Comparison of ENCODE assay signal across 8 mouse cellular contexts in genomic region chrX:41910471-41910870, GRCm38 (mm10). TPM values are rescaled to one million over a fixed set of nuclear protein-coding genes. Genes with fewer than 3 reads are reported as not detected.
DNase-seq lines count a peak whose midpoint lies in the region; ATAC-seq and TF ChIP-seq lines count a peak whose summit lies in the region.

No protein-coding gene starts in this region.

- no peaks in the 10 kb centered on the region for H3K36me3 ChIP-seq in lung, embryonic 14.5 days (ENCODE audit: insufficient read depth)
- no peaks in the 10 kb centered on the region for H3K36me3 ChIP-seq in intestine, embryonic 15.5 days
- no peaks in the 10 kb centered on the region for H3K36me3 ChIP-seq in neural tube, embryonic 14.5 days (ENCODE audit: control insufficient read depth, insufficient read depth, low read length)

- no peak for TF ChIP-seq CTCF in lung, embryonic 14.5 days (IDR thresholded peaks at IDR 0.05; ENCODE audit: low read depth)
- TF ChIP-seq CTCF in cortical plate, adult 2 months (IDR thresholded peaks at IDR 0.05; ENCODE audit: extremely low read depth, insufficient read depth, low read length): no peak

- intact Hi-C loops in left cerebral cortex, postnatal 4 days (cut with DNase I): no loop called here

- no peak for TF ChIP-seq POLR2A in cortical plate, adult 2 months (IDR thresholded peaks at IDR 0.05; ENCODE audit: extremely low read depth, insufficient read depth, low read length)

- no peaks in the 10 kb centered on the region for H3K4me1 ChIP-seq in lung, embryonic 14.5 days (ENCODE audit: insufficient read depth)
- H3K4me1 ChIP-seq in cortical plate, adult 2 months (ENCODE audit: control insufficient read depth, insufficient read depth, low read length): no peaks in the 10 kb centered on the region; the same call in 1 of the 2 replicates
- H3K4me1 ChIP-seq in intestine, embryonic 15.5 days (replicated peaks): no peaks in the 10 kb centered on the region
- H3K4me1 ChIP-seq in neural tube, embryonic 14.5 days (ENCODE audit: control insufficient read depth, insufficient read depth, low read length): no peaks in the 10 kb centered on the region

- H3K9me3 ChIP-seq in lung, embryonic 14.5 days (ENCODE audit: low read depth, low read length): no peaks in the 10 kb centered on the region
- no peaks in the 10 kb centered on the region for H3K9me3 ChIP-seq in intestine, embryonic 15.5 days
- no peaks in the 10 kb centered on the region for H3K9me3 ChIP-seq in neural tube, embryonic 14.5 days (ENCODE audit: control insufficient read depth, low read length)

- 4% methylated on average over 9 of the region's 9 CpGs for WGBS in lung, embryonic 14.5 days
- WGBS in intestine, embryonic 15.5 days: 12% methylated on average over 9 of the region's 9 CpGs
- WGBS in neural tube, embryonic 14.5 days: 9% methylated on average over 9 of the region's 9 CpGs

- no peak overlapping the region for H3K27ac ChIP-seq in lung, embryonic 14.5 days (ENCODE audit: low read depth)
- H3K27ac ChIP-seq in cortical plate, adult 2 months (ENCODE audit: insufficient read depth, low read length): no peak overlapping the region
- no peak overlapping the region for H3K27ac ChIP-seq in intestine, embryonic 15.5 days
- H3K27ac ChIP-seq in neural tube, embryonic 14.5 days (ENCODE audit: low read depth, low read length): no peak overlapping the region

- DNase-seq in lung, embryonic 14.5 days: peak; percentile 4
- DNase-seq in lung, postnatal 10 days: no peak
- no peak for DNase-seq in right cerebral cortex, postnatal 10 days (ENCODE audit: low spot score in 2 of 2)
- DNase-seq in left cerebral cortex, postnatal 4 days: no peak
- DNase-seq in spleen, postnatal 4 days (ENCODE audit: low spot score in 2 of 2): no peak

- peak overlapping the region; percentile 62 for H3K4me3 ChIP-seq in lung, embryonic 14.5 days (ENCODE audit: low read depth, low read length)
- H3K4me3 ChIP-seq in cortical plate, adult 2 months (ENCODE audit: insufficient read depth, low read length): peak overlapping the region; percentile 82
- H3K4me3 ChIP-seq in intestine, embryonic 15.5 days (replicated peaks): peak overlapping the region; percentile 62
- peak overlapping the region; percentile 53 for H3K4me3 ChIP-seq in neural tube, embryonic 14.5 days (ENCODE audit: low read depth, low read length)

- H3K27me3 ChIP-seq in lung, embryonic 14.5 days (ENCODE audit: insufficient read depth, low read length): no peaks in the 10 kb centered on the region
- H3K27me3 ChIP-seq in intestine, embryonic 15.5 days (replicated peaks): no peaks in the 10 kb centered on the region
- H3K27me3 ChIP-seq in neural tube, embryonic 14.5 days (ENCODE audit: control insufficient read depth, insufficient read depth, low read length): no peaks in the 10 kb centered on the region

- peak overlapping the region; percentile 62 for H3K4me2 ChIP-seq in lung, embryonic 14.5 days
- H3K4me2 ChIP-seq in intestine, embryonic 15.5 days (replicated peaks): peak overlapping the region; percentile 47
- peak overlapping the region; percentile 65 for H3K4me2 ChIP-seq in neural tube, embryonic 14.5 days (ENCODE audit: low read depth, low read length)

- no peak for ATAC-seq in lung, embryonic 14.5 days (ENCODE audit: insufficient read depth)
- no peak for ATAC-seq in intestine, embryonic 15.5 days
- no peak for ATAC-seq in neural tube, embryonic 14.5 days (ENCODE audit: low read depth)

- peak overlapping the region; percentile 78 for H3K9ac ChIP-seq in lung, embryonic 14.5 days
- H3K9ac ChIP-seq in intestine, embryonic 15.5 days: peak overlapping the region; percentile 65
- H3K9ac ChIP-seq in neural tube, embryonic 14.5 days (replicated peaks; ENCODE audit: low read depth, low read length): peak overlapping the region; percentile 57; the same call in 1 of the 2 replicates

RNA-seq across cellular contexts. Expression of gene Thoc2, which starts 10.0 kb away (rescaled TPM):
- polyA plus RNA-seq in lung, embryonic 14.5 days (2014; fragmentation: Nextera tagmentation; extraction: Ambion mirVana): 87.6 and 89.0 TPM in 2 replicates
- polyA plus RNA-seq in cortical plate, adult 2 months (2012; rRNA removed): 31.3 and 33.9 TPM in 2 replicates
- 55.6 and 72.7 TPM in 2 replicates for polyA plus RNA-seq in intestine, embryonic 15.5 days (2015; fragmentation: Nextera tagmentation; extraction: Ambion mirVana)
- 105 and 109 TPM in 2 replicates for polyA plus RNA-seq in neural tube, embryonic 14.5 days (2014; fragmentation: Nextera tagmentation; extraction: Ambion mirVana)
- total RNA-seq in left cerebral cortex, postnatal 4 days (2021): 10 to 100 TPM; 70.9 to 79.1 TPM
